1 mouse cellular context compared by ENCODE assay signal in genomic region chr14:119007103-119007951, GRCm38 (mm10).
TF ChIP-seq lines count a peak whose summit lies in the region.

No protein-coding gene starts in this region.

TF ChIP-seq in CH12.LX, 34 proteins besides CTCF, POLR2A, EP300 and RAD21 (continued from another document):
- TF ChIP-seq ELF1 (IDR thresholded peaks at IDR 0.05; ENCODE audit: low read depth, low read length) (peak; percentile 77), ZNF384 (IDR thresholded peaks at IDR 0.05; ENCODE audit: low read depth, low read length) (no peak)
